Mouse (Mus musculus) left cerebral cortex, adult 8-10 months (tissue): ENCODE results near the gene Pnpo. TPM values are rescaled to one million over a fixed set of nuclear protein-coding genes. Genes with fewer than 3 reads are reported as not detected.

ENCODE experiments used
- DNase-seq, 2 experiments: peaks; one replicate each; pipeline ENCODE4 v3.0.0; 2022; ENCODE audit warnings: low spot score in 2 of 2
- total RNA-seq, 4 experiments: library from RNA; stranded (reverse); gene quantifications; 2 replicates each; pipeline ENCODE4 v1.2.4; 2022

Pnpo gene
- total RNA-seq, 4 experiments from 2014 or later: 43.7 to 51.2 (median 48.6) TPM

- DNase-seq: no peak
These were observed 6.0 kb downstream of the Pnpo start for GRCm38 (mm10) chr11:96937549-96938425.

- no peak for DNase-seq
These were observed 7.7 kb downstream of the Pnpo start for GRCm38 (mm10) chr11:96935872-96936650.

- peak in 1 of 2 experiments; percentile 50 for DNase-seq
These were observed 8.8 kb downstream of the Pnpo start for GRCm38 (mm10) chr11:96934921-96935356.

- DNase-seq: no peak
These were observed 10.1 kb downstream of the Pnpo start for GRCm38 (mm10) chr11:96933562-96934276.

GRCm38 (mm10) chr11:96931327-96932062, 12.3 kb downstream of the Pnpo start:
- DNase-seq: no peak

- no peak for DNase-seq
These were observed 13.9 kb downstream of the Pnpo start for GRCm38 (mm10) chr11:96929766-96930331.

- DNase-seq: no peak
These were observed 14.6 kb downstream of the Pnpo start for GRCm38 (mm10) chr11:96929096-96929765.

GRCm38 (mm10) chr11:96928691-96929090, 15.1 kb downstream of the Pnpo start:
- no peak for DNase-seq

GRCm38 (mm10) chr11:96928088-96928487, 15.7 kb downstream of the Pnpo start, which contains the start of gene Prr15l:
Gene Prr15l, plus strand, starts transcription at chr11:96928104.
- no peak for DNase-seq

GRCm38 (mm10) chr11:96926587-96926986, 17.2 kb downstream of the Pnpo start:
- DNase-seq: no peak

- no peak for DNase-seq
These were observed 18.2 kb downstream of the Pnpo start for GRCm38 (mm10) chr11:96925469-96926148.

- no peak for DNase-seq
These were observed 18.9 kb downstream of the Pnpo start for GRCm38 (mm10) chr11:96924861-96925260.

- DNase-seq: no peak
These were observed 24.8 kb downstream of the Pnpo start for GRCm38 (mm10) chr11:96919003-96919402.

- no peak for DNase-seq
These were observed 26.4 kb downstream of the Pnpo start for GRCm38 (mm10) chr11:96917415-96917814.

- no peak for DNase-seq
These were observed 26.8 kb downstream of the Pnpo start for GRCm38 (mm10) chr11:96916885-96917396.

GRCm38 (mm10) chr11:96916044-96916884, 27.5 kb downstream of the Pnpo start, which contains the start of gene Cdk5rap3:
Gene Cdk5rap3, minus strand, starts transcription at chr11:96916496.
- peak; percentile 97 to 98 for DNase-seq

GRCm38 (mm10) chr11:96912682-96913081, 31.1 kb downstream of the Pnpo start:
- no peak for DNase-seq

GRCm38 (mm10) chr11:96910003-96910402, 33.8 kb downstream of the Pnpo start:
- DNase-seq: peak; percentile 52 to 61
